Mouse (Mus musculus): Measurements from ENCODE around the gene Bckdha. TPM values are rescaled to one million over a fixed set of nuclear protein-coding genes. Genes with fewer than 3 reads are reported as not detected.

Bckdha gene
- polyA plus RNA-seq, 1 experiment, result 81.4 TPM

DNA sequence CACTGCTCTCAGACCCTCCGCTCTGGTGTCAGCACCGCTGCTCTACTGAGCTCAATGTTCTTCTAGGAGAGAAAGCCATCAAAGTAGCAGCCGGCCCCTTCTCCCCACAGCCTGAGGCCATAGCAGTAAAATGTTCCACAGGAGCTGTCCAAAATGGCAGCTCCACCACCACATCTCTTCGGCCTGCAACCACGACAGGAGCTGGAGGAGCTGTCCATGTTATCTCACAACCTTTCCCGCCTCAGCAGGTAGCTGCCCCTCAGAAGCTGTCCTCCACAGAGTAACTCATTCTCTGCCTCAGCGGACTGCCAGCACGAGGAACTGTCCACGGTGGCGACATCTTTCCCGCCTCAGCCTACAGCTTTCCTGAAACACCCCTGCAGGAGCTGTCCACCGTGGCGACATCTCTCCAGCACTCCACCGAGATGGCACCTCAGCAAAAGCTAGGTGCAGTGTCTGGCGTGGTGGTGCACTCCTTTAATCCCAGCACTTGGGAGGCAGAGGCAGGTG, 76.4 kb downstream of the Bckdha start:
- H3K27ac ChIP-seq (ENCODE audit: insufficient read depth, low read length), result no peak overlapping the region
- no peak for DNase-seq (ENCODE audit: low read depth in 1 of 2, low spot score in 2 of 2)
- H3K36me3 ChIP-seq (ENCODE audit: control insufficient read depth, insufficient read depth, low read length), result no peaks in the 10 kb centered on the region
- no peaks in the 10 kb centered on the region for H3K27me3 ChIP-seq (ENCODE audit: control insufficient read depth, insufficient read depth, low read length)
- WGBS, result 91% methylated on average over 15 of the region's 15 CpGs
- H3K4me3 ChIP-seq (ENCODE audit: extremely low read depth, insufficient read depth, insufficient read length), result no peak overlapping the region
- H3K4me1 ChIP-seq (ENCODE audit: control insufficient read depth, insufficient read depth, insufficient read length), result peaks cover 22% of the 10 kb centered on the region; the same call in 1 of the 2 replicates
- TF ChIP-seq CTCF (IDR thresholded peaks at IDR 0.05; ENCODE audit: extremely low read depth, insufficient read depth, insufficient read length, insufficient replicate concordance) (no peak), POLR2A (IDR thresholded peaks at IDR 0.05; ENCODE audit: low read depth, low read length) (no peak)

Other genes starting within 250 kb of the Bckdha start
- not detected in 2 replicates for gene Cxcl17, start 246.1 kb downstream of the Bckdha start, polyA plus RNA-seq (2012; rRNA removed)
- 16.0 and 16.3 TPM in 2 replicates for gene Ceacam1, start 181.4 kb downstream of the Bckdha start, polyA plus RNA-seq (2012; rRNA removed)
- gene Ceacam2, start 119.1 kb downstream of the Bckdha start, polyA plus RNA-seq (2012; rRNA removed), result 0.45 and 0.67 TPM in 2 replicates
- not detected in 2 replicates for gene Erich4, start 43.1 kb downstream of the Bckdha start, polyA plus RNA-seq (2012; rRNA removed)
- gene Dmac2, start 39.6 kb downstream of the Bckdha start, polyA plus RNA-seq (2012; rRNA removed), result 74.7 and 91.3 TPM in 2 replicates
- gene B3gnt8, start 32.3 kb downstream of the Bckdha start, polyA plus RNA-seq (2012; rRNA removed), result 54.8 and 71.5 TPM in 2 replicates
- gene Exosc5, start 183 bp upstream of the Bckdha start, polyA plus RNA-seq (2012; rRNA removed), result 79.5 and 111 TPM in 2 replicates
- 0.35 and 0.61 TPM in 2 replicates for gene Tmem91, start 16.2 kb upstream of the Bckdha start, polyA plus RNA-seq (2012; rRNA removed)
- gene B9d2, start 21.8 kb upstream of the Bckdha start, polyA plus RNA-seq (2012; rRNA removed), result 72.0 and 108 TPM in 2 replicates
- 152 and 179 TPM in 2 replicates for gene Tgfb1, start 28.0 kb upstream of the Bckdha start, polyA plus RNA-seq (2012; rRNA removed)
- 81.5 and 93.6 TPM in 2 replicates for gene Ccdc97, start 60.1 kb upstream of the Bckdha start, polyA plus RNA-seq (2012; rRNA removed)
- 49.6 and 59.2 TPM in 2 replicates for gene Hnrnpul1, start 95.8 kb upstream of the Bckdha start, polyA plus RNA-seq (2012; rRNA removed)
- 106 and 129 TPM in 2 replicates for gene Axl, start 129.7 kb upstream of the Bckdha start, polyA plus RNA-seq (2012; rRNA removed)
- gene Cyp2s1, start 157.9 kb upstream of the Bckdha start, polyA plus RNA-seq (2012; rRNA removed), result 2.9 and 3.5 TPM in 2 replicates
- gene Cyp2b10, start 238.6 kb upstream of the Bckdha start, polyA plus RNA-seq (2012; rRNA removed), result 0.06 and 0.08 TPM in 2 replicates

All from spleen, adult 2 months (tissue).